Mouse (Mus musculus): Measurements from ENCODE around the gene Rgs16. TPM values are rescaled to one million over a fixed set of nuclear protein-coding genes. Genes with fewer than 3 reads are reported as not detected.

Gene Rgs16
- polyA plus RNA-seq, 1 experiment, result 0.34 TPM

DNA sequence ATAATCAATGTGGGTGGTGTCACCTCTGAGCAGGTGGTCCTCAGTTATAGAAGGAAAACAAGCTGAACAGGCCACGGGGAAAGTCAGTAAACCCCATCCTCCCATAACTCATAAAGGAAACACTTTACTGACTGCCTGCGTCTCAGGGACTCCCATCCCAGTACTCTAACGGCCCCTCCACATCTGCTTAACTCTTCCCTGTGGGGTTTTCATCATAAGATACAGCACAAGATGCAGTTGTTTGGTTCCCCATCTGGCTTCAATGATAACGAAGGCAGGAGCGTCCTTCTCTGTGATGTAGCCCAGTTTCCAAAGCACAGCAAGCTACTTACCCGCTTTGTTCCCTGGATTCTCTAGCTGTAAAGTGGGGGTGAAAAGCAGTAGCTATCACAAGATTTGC is 9.9 kb downstream of the Rgs16 start:
- Histone ChIP-seq H3K4me3 (ENCODE audit: low read depth, low read length) (no peak overlapping the region), H3K36me3 (ENCODE audit: control insufficient read depth, insufficient read depth, low read length) (peaks cover 3% of the 10 kb centered on the region; the same call in 1 of the 2 replicates), H3K4me1 (ENCODE audit: control insufficient read depth, insufficient read depth, insufficient read length, low read length) (peaks cover 31% of the 10 kb centered on the region), H3K27ac (ENCODE audit: insufficient read depth, low read depth, low read length) (peak overlapping the region; percentile 82), H3K27me3 (ENCODE audit: control insufficient read depth, insufficient read depth, low read length) (no peaks in the 10 kb centered on the region)
- TF ChIP-seq POLR2A (IDR thresholded peaks at IDR 0.05; ENCODE audit: low read depth, low read length) (no peak), CTCF (IDR thresholded peaks at IDR 0.05; ENCODE audit: extremely low read depth, insufficient read length, insufficient replicate concordance, low read depth, low read length) (no peak)
- whole genome bisulfite sequencing, result 64% methylated on average over 6 of the region's 6 CpGs

- Histone ChIP-seq H3K4me3 (ENCODE audit: low read depth, low read length) (peak overlapping the region; percentile 67), H3K27ac (ENCODE audit: insufficient read depth, low read depth, low read length) (peak overlapping the region; percentile 96), H3K4me1 (ENCODE audit: control insufficient read depth, insufficient read depth, insufficient read length, low read length) (peaks cover 31% of the 10 kb centered on the region), H3K36me3 (ENCODE audit: control insufficient read depth, insufficient read depth, low read length) (peaks cover 11% of the 10 kb centered on the region), H3K27me3 (ENCODE audit: control insufficient read depth, insufficient read depth, low read length) (no peaks in the 10 kb centered on the region)
- 3% methylated on average over 13 of the region's 13 CpGs for WGBS
- TF ChIP-seq CTCF (IDR thresholded peaks at IDR 0.05; ENCODE audit: extremely low read depth, insufficient read length, insufficient replicate concordance, low read depth, low read length), result peak; percentile 9; the same call in 1 of the 2 replicates
- peak; percentile 55; the same call in 1 of the 2 replicates for TF ChIP-seq POLR2A (IDR thresholded peaks at IDR 0.05; ENCODE audit: low read depth, low read length)
These were observed 11.7 kb downstream of the Rgs16 start for GRCm38 (mm10) chr1:153751763-153752301.

- Histone ChIP-seq H3K36me3 (ENCODE audit: control insufficient read depth, insufficient read depth, low read length) (peaks cover 11% of the 10 kb centered on the region), H3K4me1 (ENCODE audit: control insufficient read depth, insufficient read depth, insufficient read length, low read length) (peaks cover 31% of the 10 kb centered on the region), H3K27ac (ENCODE audit: insufficient read depth, low read depth, low read length) (peak overlapping the region; percentile 96), H3K4me3 (ENCODE audit: low read depth, low read length) (peak overlapping the region; percentile 67; the same call in 1 of the 2 replicates), H3K27me3 (ENCODE audit: control insufficient read depth, insufficient read depth, low read length) (no peaks in the 10 kb centered on the region)
- 16% methylated on average over 6 of the region's 6 CpGs for whole genome bisulfite sequencing
- no peak for TF ChIP-seq POLR2A (IDR thresholded peaks at IDR 0.05; ENCODE audit: low read depth, low read length)
These were observed 12.4 kb downstream of the Rgs16 start for GRCm38 (mm10) chr1:153752521-153752920.

DNA sequence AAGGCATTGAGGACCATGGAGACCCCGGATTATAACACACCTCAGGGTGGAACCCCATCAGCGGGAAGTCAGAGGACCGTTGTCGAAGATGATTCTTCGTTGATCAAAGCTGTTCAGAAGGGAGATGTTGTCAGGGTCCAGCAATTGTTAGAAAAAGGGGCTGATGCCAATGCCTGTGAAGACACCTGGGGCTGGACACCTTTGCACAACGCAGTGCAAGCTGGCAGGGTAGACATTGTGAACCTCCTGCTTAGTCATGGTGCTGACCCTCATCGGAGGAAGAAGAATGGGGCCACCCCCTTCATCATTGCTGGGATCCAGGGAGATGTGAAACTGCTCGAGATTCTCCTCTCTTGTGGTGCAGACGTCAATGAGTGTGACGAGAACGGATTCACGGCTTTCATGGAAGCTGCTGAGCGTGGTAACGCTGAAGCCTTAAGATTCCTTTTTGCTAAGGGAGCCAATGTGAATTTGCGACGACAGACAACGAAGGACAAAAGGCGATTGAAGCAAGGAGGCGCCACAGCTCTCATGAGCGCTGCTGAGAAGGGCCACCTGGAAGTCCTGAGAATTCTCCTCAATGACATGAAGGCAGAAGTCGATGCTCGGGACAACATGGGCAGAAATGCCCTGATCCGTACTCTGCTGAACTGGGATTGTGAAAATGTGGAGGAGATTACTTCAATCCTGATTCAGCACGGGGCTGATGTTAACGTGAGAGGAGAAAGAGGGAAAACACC is 13.7 kb downstream of the Rgs16 start:
- TF ChIP-seq POLR2A (IDR thresholded peaks at IDR 0.05; ENCODE audit: low read depth, low read length) (no peak), CTCF (IDR thresholded peaks at IDR 0.05; ENCODE audit: extremely low read depth, insufficient read length, insufficient replicate concordance, low read depth, low read length) (no peak)
- H3K4me1 ChIP-seq (ENCODE audit: control insufficient read depth, insufficient read depth, insufficient read length, low read length), result peaks cover 25% of the 10 kb centered on the region
- 86% methylated on average over 25 of the region's 25 CpGs for WGBS
- H3K27ac ChIP-seq (ENCODE audit: insufficient read depth, low read depth, low read length), result no peak overlapping the region
- H3K4me3 ChIP-seq (ENCODE audit: low read depth, low read length), result 0 out of 2 replicates have a peak overlapping the region, but pooled peaks have one; percentile 2
- H3K27me3 ChIP-seq (ENCODE audit: control insufficient read depth, insufficient read depth, low read length), result no peaks in the 10 kb centered on the region
- peaks cover 23% of the 10 kb centered on the region for H3K36me3 ChIP-seq (ENCODE audit: control insufficient read depth, insufficient read depth, low read length)

DNA sequence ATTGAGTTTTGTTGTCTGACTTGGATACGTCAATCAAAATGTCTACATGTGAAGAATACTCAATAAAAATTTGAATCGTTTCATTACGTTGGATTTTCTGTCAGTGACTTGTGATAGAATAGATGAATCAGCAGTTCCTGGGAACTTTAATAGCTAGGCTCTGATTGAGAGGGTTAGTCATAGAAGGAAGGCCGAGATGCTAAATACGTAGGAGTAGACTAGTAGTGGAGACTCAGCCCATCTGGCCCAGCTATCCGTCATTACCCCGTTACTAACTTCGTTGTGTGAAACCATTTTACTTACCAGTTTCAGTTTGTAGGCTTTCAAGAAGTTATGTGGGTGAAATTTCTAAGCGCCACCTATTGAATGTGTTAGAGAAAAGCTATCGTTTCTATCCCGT is 24.0 kb downstream of the Rgs16 start:
- Histone ChIP-seq H3K4me3 (ENCODE audit: low read depth, low read length) (no peak overlapping the region), H3K27ac (ENCODE audit: insufficient read depth, low read depth, low read length) (no peak overlapping the region), H3K27me3 (ENCODE audit: control insufficient read depth, insufficient read depth, low read length) (no peaks in the 10 kb centered on the region), H3K36me3 (ENCODE audit: control insufficient read depth, insufficient read depth, low read length) (peaks cover 33% of the 10 kb centered on the region), H3K4me1 (ENCODE audit: control insufficient read depth, insufficient read depth, insufficient read length, low read length) (peaks cover 11% of the 10 kb centered on the region; the same call in 1 of the 2 replicates)
- WGBS, result 76% methylated on average over 11 of the region's 11 CpGs
- TF ChIP-seq CTCF (IDR thresholded peaks at IDR 0.05; ENCODE audit: extremely low read depth, insufficient read length, insufficient replicate concordance, low read depth, low read length) (no peak), POLR2A (IDR thresholded peaks at IDR 0.05; ENCODE audit: low read depth, low read length) (no peak)

GRCm38 (mm10) chr1:153766298-153766697 is 26.1 kb downstream of the Rgs16 start:
- Histone ChIP-seq H3K4me3 (ENCODE audit: low read depth, low read length) (no peak overlapping the region), H3K36me3 (ENCODE audit: control insufficient read depth, insufficient read depth, low read length) (peaks cover 16% of the 10 kb centered on the region), H3K27ac (ENCODE audit: insufficient read depth, low read depth, low read length) (no peak overlapping the region), H3K4me1 (ENCODE audit: control insufficient read depth, insufficient read depth, insufficient read length, low read length) (peaks cover 24% of the 10 kb centered on the region), H3K27me3 (ENCODE audit: control insufficient read depth, insufficient read depth, low read length) (no peaks in the 10 kb centered on the region)
- 73% methylated on average over 8 of the region's 8 CpGs for WGBS
- no peak for TF ChIP-seq CTCF (IDR thresholded peaks at IDR 0.05; ENCODE audit: extremely low read depth, insufficient read length, insufficient replicate concordance, low read depth, low read length)
- TF ChIP-seq POLR2A (IDR thresholded peaks at IDR 0.05; ENCODE audit: low read depth, low read length), result no peak

DNA sequence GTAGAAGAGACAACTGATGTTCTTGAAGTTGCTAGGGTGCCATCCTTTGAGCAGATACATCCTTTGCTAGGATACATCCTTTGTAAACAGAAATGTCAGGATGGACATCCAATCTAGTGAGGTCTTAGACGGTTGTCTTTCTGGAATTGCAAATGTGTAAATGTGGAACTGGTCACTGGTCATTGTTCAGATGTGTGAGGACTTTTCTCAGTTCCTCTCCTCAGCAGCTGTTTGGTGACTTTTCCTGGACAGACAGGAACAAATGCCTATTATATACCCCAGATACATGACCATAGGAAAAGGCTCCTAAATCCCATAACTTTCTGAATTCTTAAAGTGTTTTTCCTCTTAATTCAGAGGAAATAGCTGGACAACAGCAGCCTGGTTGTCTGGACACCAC is 27.1 kb downstream of the Rgs16 start:
- Histone ChIP-seq H3K27ac (ENCODE audit: insufficient read depth, low read depth, low read length) (no peak overlapping the region), H3K4me1 (ENCODE audit: control insufficient read depth, insufficient read depth, insufficient read length, low read length) (peaks cover 24% of the 10 kb centered on the region), H3K4me3 (ENCODE audit: low read depth, low read length) (no peak overlapping the region), H3K27me3 (ENCODE audit: control insufficient read depth, insufficient read depth, low read length) (no peaks in the 10 kb centered on the region), H3K36me3 (ENCODE audit: control insufficient read depth, insufficient read depth, low read length) (peaks cover 7% of the 10 kb centered on the region)
- 86% methylated on average over 1 of the region's 1 CpGs for WGBS
- TF ChIP-seq POLR2A (IDR thresholded peaks at IDR 0.05; ENCODE audit: low read depth, low read length) (no peak), CTCF (IDR thresholded peaks at IDR 0.05; ENCODE audit: extremely low read depth, insufficient read length, insufficient replicate concordance, low read depth, low read length) (no peak)

All from small intestine, adult 2 months (tissue).